Mouse (Mus musculus): ENCODE measurements around the gene Kbtbd12.

The Kbtbd12 gene

DNA sequence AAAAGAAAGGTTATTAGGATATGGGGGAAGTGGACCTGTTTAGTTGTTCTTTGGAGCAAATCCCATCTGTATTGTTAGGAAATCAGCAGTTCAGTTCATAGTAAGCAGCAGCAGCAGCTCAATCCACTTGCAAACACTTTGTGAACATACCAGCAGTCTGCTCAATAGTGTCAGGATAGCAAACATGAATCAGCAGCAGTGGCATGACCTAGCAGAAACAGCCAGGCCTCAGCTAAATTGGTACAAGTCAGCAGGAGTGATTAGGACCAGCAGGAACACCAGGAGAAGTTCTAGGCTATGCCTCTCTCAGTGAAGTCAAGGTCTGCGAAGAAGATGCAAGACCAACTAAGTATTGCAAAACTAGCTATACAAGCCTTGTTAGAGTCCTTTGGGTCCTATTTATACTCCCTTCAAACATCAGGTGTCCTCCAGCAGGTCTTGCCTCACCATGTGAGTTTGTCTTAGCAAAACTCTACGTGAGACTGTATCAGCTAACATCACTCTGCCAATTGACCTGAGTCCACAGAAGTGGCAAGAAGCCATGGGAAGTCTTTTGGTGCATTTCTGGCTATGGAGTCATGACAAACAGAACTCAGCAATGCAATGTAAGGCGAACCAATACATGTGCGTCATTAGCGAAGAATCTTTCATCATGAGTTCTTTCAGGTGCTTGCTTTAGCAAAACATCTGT is at the start of gene Kbtbd12:
Gene Kbtbd12, minus strand, starts transcription at position 340 of the 691 bp plus-strand sequence.
- DNase-seq, result no peak

DNA sequence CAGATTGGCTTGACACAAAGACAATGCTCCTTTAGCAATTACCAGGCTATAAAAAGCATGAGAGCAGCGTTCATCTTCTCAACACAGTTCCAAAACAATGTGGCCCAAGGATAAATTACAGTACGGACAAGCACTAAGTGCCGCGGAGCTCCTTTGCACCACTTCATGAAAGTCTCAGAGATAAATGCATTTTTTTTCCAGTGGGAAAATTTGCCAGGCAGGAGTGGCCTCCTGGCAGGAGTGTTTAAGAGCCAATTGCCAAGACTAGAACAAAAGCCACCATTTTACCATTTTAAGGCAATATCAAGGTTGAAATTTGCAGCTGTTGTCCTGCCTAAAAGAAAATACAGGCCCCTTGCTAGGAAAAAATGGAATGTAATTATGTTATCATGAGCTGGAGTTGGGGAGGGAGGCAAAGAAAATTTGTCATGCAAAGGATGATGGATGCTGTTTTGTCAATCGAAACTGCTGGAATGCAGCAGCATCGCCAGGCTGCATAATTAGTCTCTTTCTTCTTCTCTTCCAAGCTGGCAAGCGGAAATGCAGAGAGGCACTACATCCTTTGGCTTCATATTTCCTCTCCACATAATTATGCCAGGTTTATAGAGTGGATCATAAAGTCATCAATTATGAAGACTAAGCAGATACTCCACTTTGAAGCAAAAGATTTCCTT is 45.8 kb upstream of the Kbtbd12 start:
- DNase-seq, result no peak

DNA sequence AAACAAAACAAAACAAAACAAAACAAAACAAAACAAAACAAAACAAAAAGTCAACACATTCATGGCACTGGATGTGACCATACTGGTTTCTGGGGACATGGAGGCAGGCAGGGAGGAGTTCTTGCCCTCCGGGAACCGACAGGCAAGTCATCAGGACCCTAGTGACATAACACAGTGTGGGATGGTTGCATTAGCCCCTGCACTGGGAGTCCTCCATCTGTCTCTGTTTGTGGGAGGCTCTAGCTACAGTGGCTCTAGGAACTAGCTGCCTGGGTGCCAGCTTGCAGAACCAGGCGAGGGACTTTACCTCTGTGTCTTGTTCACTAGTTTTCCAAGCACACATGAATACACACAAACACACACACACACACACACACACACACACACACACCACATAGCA is 43.3 kb upstream of the Kbtbd12 start:
- no peak for DNase-seq

DNA sequence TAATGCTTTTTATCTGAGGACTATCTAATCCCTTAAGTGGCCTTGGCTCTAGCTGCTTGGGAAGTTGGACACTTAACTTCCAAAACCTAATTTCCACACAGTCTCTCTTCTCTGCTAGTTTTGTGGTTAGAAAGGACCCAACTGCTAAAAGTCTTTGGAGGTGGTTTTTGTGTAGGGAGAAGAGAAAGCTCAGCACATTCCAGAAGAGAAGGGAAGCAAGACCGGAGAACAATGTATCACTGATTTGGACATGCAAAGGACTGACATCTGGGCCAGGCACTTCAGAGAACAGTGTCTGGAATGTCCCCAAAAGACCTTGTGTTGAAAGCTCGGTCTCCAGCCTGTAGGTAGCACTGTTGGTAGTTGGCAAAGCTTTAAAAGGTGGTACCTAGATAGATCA is 40.0 kb upstream of the Kbtbd12 start:
- DNase-seq, result no peak

DNA sequence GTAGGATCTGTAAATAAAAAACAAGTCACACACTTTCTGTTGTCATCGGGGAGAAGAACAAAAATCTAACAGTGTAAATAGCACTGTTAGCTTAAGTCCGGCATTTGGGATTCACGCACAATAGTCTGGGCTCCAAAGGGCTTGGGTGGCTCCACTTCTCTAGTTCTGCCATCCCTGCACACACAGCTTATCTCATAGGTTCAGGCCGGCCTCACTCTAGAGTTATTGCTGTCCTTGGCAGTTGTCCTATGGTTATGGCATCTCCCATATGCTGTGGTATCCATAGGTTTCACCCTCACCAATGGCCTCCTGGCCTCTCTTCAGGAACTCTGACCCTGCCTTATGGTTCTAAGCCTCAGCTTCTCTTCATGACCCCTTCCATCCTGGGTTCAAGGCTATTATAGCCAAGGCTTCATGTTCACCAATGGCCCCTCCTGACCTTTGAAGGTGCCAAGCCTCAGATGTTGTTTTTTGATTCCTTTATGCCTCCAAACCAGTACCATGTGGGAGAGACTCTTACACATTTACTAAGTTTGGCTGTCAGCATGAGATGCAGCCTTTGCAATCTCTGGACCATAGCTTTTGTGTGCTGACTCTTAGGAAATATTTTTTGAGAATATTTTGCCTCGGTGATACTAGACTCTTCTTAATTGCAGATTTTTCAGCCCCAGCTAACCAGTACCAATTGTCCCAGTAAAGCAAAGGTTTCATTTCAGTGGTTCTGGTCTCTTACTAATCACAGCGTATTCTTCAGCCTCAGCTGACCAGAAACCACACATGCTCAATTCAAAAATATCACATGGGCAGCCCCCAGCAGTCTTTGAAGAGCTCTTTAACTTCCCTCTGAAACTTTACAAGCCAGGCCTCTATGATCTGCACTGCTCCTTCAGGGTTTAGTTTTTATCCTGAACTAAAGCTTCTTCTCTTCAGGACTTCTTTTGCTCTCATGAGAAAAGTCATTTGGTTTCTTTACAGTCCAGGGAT is 39.3 kb upstream of the Kbtbd12 start:
- no peak for DNase-seq

DNA sequence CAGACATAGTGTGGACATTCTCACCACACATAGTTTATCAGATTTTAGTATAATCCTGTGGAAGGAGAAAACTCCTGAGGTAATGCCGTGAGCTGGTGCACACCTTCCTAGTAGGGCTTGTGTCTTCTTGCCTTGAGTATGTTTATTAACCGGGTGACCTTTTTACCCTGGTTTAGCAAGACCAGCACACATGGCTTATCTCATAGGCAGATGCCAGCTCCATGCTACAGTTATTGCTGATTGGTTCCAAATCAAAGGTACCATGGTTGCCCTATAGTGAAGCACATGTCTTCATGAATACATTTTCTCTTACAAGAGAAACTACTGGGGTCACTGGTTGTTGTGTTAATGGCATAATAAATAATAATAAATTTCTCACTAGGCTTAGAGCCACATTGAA is 38.1 kb upstream of the Kbtbd12 start:
- no peak for DNase-seq

DNA sequence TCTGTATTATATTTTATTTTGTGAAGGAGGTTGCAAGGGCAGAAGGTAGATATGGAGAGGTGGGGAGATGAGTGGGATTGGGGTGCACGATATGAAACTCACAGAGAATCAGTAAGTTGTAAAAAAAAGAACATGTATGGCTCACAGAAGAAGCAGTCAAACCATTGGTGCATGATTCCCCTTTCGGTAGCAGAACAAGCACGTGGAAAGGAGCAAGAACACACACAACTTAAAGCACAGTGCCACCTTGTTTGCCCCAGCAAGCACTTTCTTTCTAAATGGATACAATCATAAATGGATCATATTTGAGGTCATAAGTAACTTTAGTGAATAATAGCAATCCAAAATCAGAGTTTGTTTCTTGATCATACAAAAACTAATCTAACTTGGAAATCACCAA is 24.5 kb upstream of the Kbtbd12 start:
- DNase-seq, result no peak

DNA sequence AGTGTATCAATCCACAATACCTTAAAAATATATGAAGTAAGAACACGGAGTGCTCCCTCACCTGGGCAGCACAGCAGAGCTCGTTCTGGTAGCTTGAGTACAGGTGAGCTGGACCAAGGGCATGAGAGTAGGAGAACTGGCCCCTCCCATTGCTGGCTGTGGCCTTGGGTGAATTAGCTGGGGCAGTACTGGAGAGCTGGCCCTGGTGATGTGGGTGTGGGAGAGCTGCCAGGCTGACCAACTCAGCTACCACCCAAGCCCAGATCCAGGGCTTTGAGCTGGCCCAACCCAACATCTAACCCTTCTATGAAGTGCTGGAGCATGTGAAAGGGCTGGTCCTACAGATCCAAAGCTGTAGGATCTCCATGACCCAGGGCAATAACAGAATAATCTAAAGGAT is 23.9 kb upstream of the Kbtbd12 start:
- DNase-seq, result no peak

DNA sequence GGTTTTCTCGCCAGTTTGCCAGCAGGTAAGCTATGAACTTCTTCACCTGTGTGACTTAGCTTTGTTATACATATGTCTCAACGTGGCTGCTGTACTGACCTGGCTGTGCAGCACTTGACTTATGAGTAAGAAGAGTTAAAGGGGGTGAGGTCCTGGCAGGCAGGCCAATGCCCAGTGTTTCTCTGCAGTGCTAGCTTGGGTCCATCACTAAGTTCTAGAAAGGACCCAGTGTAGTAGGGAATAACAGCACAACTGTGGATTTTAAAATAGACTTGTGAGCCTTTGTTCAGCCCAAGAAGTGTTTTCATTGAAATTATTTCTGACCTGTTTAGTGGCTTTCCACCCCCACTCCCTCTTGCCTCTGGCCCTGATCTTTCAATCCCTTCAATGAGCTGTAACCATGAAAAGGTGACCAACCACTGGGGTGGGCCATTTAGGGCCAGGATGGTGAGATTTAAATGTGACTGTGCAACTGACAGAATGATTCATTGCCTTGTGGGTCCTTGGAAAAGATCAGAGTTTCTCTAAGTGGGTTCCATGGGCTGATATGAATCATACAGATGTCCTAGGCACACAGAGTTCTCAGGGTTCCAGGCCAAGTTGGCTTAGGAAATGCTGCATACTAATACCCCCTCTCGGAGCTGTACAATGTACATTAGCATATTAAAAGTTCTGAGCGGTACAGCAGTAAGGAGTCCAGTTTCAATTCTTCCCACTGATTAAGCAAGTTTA is 10.0 kb upstream of the Kbtbd12 start:
- DNase-seq, result no peak

DNA sequence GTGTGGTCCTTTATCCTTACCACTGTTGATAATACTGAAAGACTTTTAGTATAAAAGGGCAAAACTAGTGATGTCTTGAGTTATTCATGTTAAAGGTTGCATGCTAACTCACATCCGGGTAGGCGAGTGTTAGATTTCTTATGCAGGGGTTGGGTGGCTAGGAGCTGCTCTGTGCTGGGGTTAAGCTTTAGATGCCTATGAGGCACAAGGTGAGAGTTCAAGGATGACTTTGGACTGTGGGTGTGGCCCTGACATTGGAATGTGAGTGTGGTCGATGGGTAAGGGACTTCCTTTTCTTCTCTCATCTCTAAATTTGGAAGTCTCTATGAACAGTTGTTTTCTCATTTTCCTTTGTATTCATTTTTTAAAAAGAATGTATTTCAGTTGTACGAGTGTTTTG is 7.0 kb upstream of the Kbtbd12 start:
- no peak for DNase-seq

DNA sequence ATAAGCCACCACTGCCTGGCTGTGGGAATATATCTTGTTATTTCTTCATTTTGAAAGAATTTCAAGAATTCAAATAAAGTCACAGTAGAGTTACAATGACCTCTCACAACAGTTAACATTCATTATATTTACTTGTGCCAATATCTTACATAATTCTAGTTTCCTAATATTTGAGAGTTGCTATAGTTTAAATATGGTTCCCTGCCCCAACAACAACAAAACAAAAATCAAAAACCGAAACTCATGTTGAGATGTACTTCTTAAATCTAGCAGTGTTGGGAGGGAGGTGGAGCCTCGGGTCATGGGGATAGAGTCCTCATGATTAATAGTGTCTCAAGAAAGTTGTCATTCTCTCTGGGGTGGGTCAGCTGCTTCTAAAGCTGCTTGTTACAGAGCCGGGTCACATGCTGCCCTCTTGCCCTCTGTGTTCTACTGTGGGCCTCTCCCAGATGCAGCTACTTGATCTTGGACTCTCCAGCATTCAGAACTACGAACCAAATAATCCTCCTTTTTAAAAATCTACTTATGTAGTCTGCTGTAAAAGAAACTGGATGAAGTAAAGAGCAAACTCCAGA is 3.7 kb upstream of the Kbtbd12 start:
- DNase-seq, result peak; percentile 71

DNA sequence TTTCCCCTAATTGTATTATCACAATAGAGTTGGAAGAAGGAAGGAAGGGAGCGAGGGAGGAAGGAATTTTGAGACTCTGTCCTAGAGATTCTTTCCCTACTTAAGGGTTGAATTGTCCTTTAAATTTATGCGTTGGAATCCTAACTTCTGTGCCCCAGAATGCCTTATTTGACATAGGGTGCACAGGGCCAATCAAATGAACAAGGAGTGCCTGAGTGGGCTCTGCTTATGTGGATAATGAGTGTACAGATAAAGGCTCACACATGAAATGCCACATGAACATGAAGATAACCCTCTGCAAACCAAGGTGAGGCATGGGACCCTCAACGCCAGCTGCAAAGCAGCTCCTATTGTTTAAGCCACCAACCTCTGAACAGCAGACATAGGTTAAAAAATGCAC is 2.6 kb upstream of the Kbtbd12 start:
- DNase-seq, result no peak

DNA sequence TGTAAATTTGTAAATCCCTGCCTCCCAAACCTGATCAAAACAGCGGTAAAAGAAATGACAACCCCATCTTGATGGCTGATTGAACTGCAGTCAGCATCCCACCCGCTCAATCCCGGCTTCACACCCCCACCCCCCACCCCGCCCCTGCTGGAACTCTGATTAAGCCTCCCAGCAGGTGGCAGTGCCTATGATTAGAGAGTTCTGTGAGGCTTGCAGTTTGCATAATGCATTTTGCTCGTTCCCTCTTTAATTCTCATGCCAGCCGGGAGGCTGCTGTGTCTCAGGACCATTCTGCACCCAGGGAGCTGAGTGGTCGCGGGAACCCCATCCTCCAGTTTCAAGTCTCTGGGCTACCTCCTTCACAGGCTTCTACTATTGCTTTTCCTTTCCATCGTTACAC is 2.2 kb upstream of the Kbtbd12 start:
- DNase-seq, result peak; percentile 23

DNA sequence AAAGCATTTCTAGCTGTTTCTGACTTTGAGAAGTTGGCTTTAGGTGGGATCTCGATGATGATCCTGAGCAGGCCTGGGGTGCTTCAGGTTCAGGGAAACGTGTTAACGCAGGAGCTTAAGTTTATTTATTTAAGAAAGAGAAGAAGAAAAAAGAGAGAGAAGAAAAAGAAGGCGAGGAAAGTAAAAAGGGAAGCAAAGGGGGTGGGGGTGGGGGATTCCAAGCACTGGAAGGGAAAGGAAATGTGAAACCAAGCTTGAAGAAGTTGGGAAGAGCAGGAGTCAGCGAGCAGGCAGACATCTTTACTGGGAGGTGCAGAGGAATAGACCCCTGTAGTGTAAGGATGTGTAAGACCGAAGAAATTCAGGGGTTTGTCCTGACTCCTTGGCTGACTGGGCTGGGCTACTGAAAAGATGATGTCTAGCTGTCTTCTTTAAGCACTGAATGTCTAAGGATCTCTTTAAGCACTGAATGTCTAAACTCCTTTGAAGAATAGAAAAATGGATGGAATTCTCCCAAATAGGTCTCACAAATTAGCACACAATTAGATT is 1.7 kb upstream of the Kbtbd12 start:
- DNase-seq, result no peak

DNA sequence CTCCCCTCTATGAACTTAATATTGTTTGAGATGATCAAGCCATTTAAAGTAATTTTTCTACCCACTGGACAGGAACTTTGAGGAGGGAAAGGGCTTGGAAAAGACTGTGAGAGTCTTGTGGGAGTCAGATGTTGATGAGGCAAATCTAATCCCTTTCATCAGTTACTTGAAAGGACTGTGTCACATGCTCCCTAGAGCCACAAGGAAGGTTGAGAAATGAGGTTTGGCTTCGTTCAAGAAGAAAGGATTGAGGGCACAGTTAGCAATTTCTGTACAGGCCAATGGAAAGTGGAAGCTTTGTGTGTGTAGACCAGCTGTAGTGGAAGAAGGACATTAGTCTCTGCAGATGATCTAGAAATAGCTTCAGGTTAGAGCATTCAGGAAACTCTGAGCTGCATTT is 1.2 kb upstream of the Kbtbd12 start:
- no peak for DNase-seq

DNA sequence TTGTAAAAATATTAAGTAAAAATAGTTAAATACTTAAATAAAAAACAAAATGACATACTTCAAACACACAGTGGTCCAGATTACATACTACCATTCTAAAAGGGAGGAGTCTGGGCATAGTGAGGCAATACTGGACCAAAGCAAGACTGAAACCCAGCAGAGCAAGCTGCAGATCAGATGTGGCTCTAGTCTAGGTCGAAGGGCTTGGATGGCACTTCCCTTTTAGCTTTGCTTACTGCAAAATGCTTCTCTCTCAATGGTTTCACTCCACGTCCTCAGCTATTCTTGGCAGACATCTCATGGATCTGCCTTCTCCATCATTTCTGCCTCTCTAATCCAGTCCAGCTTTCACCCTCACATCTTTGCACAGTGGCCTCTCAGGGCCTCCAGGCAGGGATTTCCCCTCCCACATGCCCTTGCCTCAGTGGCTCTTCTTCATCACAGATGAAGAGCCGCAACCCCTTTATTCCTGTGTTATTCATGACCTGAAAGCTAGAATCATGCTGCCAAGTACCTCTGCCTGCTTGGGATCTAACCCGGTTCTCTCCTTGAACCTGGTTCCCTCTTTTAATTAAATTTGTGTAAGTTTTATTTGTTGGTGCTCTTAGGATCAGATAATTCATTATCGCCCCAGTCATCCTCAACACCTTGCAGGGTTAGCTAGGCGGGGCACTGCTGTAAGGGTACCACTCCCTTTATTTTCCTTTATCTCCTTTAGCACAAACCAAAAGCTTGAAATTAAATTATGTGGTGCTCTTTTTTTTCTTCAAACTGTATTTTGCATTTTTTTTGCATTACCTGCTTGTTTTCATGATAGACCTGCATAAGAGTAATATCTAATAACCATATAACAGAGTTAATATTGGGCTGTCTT is 1.6 kb downstream of the Kbtbd12 start:
- peak; percentile 34 for DNase-seq

DNA sequence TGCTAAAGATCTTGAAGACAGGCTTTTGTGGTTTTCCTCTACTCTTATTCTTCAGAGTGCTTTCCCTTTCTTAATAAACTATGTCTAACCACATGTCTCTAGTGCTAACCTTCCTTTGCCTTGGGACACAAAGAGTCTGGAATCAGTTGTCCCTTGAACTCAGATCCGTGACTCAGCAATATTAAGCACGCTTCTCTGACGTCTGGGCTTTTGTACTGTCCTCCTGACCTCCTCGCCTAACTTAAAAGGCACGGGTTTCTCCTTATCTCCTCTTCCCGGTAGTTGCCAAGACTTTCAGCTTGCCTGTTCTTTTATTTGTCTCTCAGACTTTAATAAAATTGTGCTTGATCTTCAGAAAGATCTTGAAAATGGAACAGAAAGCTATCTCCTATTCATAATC is 6.5 kb downstream of the Kbtbd12 start:
- no peak for DNase-seq

DNA sequence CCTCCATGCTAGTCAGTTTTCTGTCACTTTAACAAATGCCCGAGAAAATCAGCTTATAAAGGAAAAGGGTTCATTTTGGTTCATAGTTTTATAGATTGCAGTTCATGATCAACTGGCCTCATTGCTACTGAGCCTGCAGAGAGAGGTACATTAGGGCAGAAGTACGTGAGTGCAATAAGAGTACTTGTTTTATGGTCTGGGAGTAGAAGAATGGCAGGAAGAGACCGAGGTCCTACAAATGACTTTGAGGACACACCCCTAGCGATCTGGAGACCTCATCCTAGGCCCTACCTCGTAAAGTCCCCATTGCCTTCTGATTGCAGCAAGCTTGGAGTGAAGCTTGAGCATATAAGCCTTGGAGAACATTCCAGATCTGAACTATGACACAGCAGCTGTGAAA is 7.2 kb downstream of the Kbtbd12 start:
- DNase-seq, result no peak

DNA sequence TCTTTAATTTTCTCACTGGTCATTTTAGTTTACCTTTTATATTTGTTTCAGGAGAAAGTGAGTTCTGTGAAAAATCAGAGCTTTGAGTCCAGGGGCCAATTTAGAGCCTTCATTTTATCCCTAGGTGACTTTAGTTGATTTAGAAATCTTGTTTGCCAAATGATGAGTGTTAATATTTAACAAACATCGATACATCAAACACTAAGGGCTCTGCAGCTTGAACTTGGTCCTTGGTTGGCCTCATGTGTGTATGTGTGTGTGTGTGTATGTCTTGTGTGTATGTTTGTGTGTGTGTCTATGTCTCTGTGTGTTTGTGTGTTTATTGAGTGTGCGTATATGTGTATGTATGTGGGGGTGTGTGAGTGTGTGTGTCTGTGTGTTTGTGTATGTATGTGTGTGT is 7.9 kb downstream of the Kbtbd12 start:
- no peak for DNase-seq

DNA sequence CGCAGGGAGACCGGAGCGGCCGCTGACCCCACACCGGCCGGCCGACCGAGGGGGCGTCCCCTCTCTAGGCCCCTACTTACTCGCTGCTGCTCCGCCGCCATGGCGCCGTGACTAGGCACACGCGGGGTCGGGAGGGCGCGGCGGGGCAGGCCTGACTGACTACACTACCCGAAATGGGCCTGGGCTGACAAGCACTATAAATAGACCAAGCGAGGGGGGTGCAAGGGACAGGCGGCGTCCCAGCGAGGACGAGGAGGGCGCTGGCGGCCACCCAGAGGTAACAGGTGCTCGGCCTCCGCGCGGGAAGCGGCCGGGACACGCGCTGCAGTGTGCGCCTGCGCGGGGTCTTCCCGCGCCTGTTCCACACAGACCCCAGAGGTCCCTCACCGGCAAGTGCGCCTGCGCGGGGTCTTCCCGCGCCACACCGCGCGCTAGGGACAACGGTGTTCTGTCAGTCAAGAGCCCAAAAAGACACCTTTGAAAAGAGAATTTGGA is 10.4 kb downstream of the Kbtbd12 start:
- DNase-seq, result peak; percentile 39

DNA sequence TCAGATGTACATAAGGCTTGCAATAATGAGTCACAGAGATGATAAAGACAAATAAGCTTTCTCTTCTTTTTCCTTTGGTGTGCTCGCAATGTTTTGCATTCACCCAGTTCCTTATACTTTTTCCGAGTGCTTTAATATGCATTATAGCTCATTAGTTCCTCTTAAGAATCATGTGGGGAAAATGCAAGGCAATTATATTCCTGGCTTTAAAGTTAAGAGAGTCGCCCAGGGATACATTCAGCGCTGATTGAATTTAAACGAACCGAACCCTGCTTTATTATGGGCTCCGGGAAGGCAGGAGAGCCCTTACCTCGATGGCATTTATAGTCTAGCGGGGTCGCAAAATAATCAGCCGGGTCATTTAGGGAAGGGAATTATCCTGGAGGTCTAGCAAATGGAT is 10.8 kb downstream of the Kbtbd12 start:
- DNase-seq, result no peak

All from lung, postnatal 36 days (tissue).